Mouse (Mus musculus): ENCODE measurements around the gene Isg20l2. TPM values are rescaled to one million over a fixed set of nuclear protein-coding genes. Genes with fewer than 3 reads are reported as not detected.
"Not testable (repeated sequence)": the region's sequence is repeated elsewhere in the genome, so short reads cannot be mapped to it uniquely, and the experiment has no call there.

Gene Isg20l2
- polyA plus RNA-seq, 1 experiment from 2014 or later = 43.5 TPM

GRCm38 (mm10) chr3:87899266-87899665, 30.8 kb upstream of the Isg20l2 start:
- Histone ChIP-seq H3K4me2 (ENCODE audit: low read length) (no peak overlapping the region), H3K27ac (ENCODE audit: low read length) (no peak overlapping the region), H3K9ac (replicated peaks; ENCODE audit: low read depth, low read length) (no peak overlapping the region), H3K36me3 (ENCODE audit: control insufficient read depth, insufficient read depth) (no peaks in the 10 kb centered on the region), H3K4me3 (replicated peaks; ENCODE audit: low read length) (no peak overlapping the region), H3K27me3 (replicated peaks; ENCODE audit: control insufficient read depth, insufficient read depth, low read length) (no peaks in the 10 kb centered on the region), H3K4me1 (replicated peaks; ENCODE audit: control insufficient read depth, insufficient read depth, low read length) (no peaks in the 10 kb centered on the region), H3K9me3 (ENCODE audit: control insufficient read depth, low read length) (no peaks in the 10 kb centered on the region)
- WGBS = 63% methylated on average over 3 of the region's 3 CpGs
- no peak for ATAC-seq

GRCm38 (mm10) chr3:87899776-87900175, 30.3 kb upstream of the Isg20l2 start:
- H3K4me1 ChIP-seq (replicated peaks; ENCODE audit: control insufficient read depth, insufficient read depth, low read length) = no peaks in the 10 kb centered on the region
- H3K4me3 ChIP-seq (replicated peaks; ENCODE audit: low read length) = no peak overlapping the region
- H3K9me3 ChIP-seq (ENCODE audit: control insufficient read depth, low read length) = no peaks in the 10 kb centered on the region
- WGBS = 75% methylated on average over 3 of the region's 3 CpGs
- H3K27me3 ChIP-seq (replicated peaks; ENCODE audit: control insufficient read depth, insufficient read depth, low read length) = no peaks in the 10 kb centered on the region
- H3K9ac ChIP-seq (replicated peaks; ENCODE audit: low read depth, low read length) = no peak overlapping the region
- no peak for ATAC-seq
- H3K36me3 ChIP-seq (ENCODE audit: control insufficient read depth, insufficient read depth) = no peaks in the 10 kb centered on the region
- H3K4me2 ChIP-seq (ENCODE audit: low read length) = no peak overlapping the region
- no peak overlapping the region for H3K27ac ChIP-seq (ENCODE audit: low read length)

- Histone ChIP-seq H3K4me3 (replicated peaks; ENCODE audit: low read length) (no peak overlapping the region), H3K9me3 (ENCODE audit: control insufficient read depth, low read length) (no peaks in the 10 kb centered on the region), H3K27me3 (replicated peaks; ENCODE audit: control insufficient read depth, insufficient read depth, low read length) (no peaks in the 10 kb centered on the region), H3K36me3 (ENCODE audit: control insufficient read depth, insufficient read depth) (no peaks in the 10 kb centered on the region), H3K4me2 (ENCODE audit: low read length) (no peak overlapping the region), H3K4me1 (replicated peaks; ENCODE audit: control insufficient read depth, insufficient read depth, low read length) (no peaks in the 10 kb centered on the region), H3K9ac (replicated peaks; ENCODE audit: low read depth, low read length) (no peak overlapping the region), H3K27ac (ENCODE audit: low read length) (no peak overlapping the region)
- no peak for ATAC-seq
- WGBS = 73% methylated on average over 1 of the region's 1 CpGs
These were observed 29.0 kb upstream of the Isg20l2 start for GRCm38 (mm10) chr3:87901036-87901624.

GRCm38 (mm10) chr3:87901959-87902358, 28.2 kb upstream of the Isg20l2 start:
- H3K9ac ChIP-seq (replicated peaks; ENCODE audit: low read depth, low read length); H3K4me3 ChIP-seq (replicated peaks; ENCODE audit: low read length); H3K27me3 ChIP-seq (replicated peaks; ENCODE audit: control insufficient read depth, insufficient read depth, low read length); H3K36me3 ChIP-seq (ENCODE audit: control insufficient read depth, insufficient read depth); H3K4me2 ChIP-seq (ENCODE audit: low read length); H3K4me1 ChIP-seq (replicated peaks; ENCODE audit: control insufficient read depth, insufficient read depth, low read length); H3K27ac ChIP-seq (ENCODE audit: low read length); ATAC-seq; H3K9me3 ChIP-seq (ENCODE audit: control insufficient read depth, low read length): not testable (repeated sequence)
- 97% methylated on average over 5 of the region's 6 CpGs for WGBS

GRCm38 (mm10) chr3:87903821-87904220, 26.3 kb upstream of the Isg20l2 start:
- Histone ChIP-seq H3K4me1 (replicated peaks; ENCODE audit: control insufficient read depth, insufficient read depth, low read length) (peaks cover 17% of the 10 kb centered on the region), H3K9ac (replicated peaks; ENCODE audit: low read depth, low read length) (no peak overlapping the region), H3K9me3 (ENCODE audit: control insufficient read depth, low read length) (no peaks in the 10 kb centered on the region), H3K36me3 (ENCODE audit: control insufficient read depth, insufficient read depth) (no peaks in the 10 kb centered on the region), H3K4me2 (ENCODE audit: low read length) (no peak overlapping the region), H3K27me3 (replicated peaks; ENCODE audit: control insufficient read depth, insufficient read depth, low read length) (no peaks in the 10 kb centered on the region), H3K4me3 (replicated peaks; ENCODE audit: low read length) (no peak overlapping the region), H3K27ac (ENCODE audit: low read length) (no peak overlapping the region)
- WGBS = 43% methylated on average over 5 of the region's 5 CpGs
- no peak for ATAC-seq

GRCm38 (mm10) chr3:87905880-87906485, 24.1 kb upstream of the Isg20l2 start, which contains the start of gene Hdgf:
Hdgf (plus strand) TSS chr3:87906321.
- Histone ChIP-seq H3K9me3 (ENCODE audit: control insufficient read depth, low read length) (no peaks in the 10 kb centered on the region), H3K4me1 (replicated peaks; ENCODE audit: control insufficient read depth, insufficient read depth, low read length) (peaks cover 36% of the 10 kb centered on the region), H3K4me3 (replicated peaks; ENCODE audit: low read length) (peak within 1 kb of the TSS; percentile 99), H3K27ac (ENCODE audit: low read length) (peak within 1 kb of the TSS; percentile 96), H3K27me3 (replicated peaks; ENCODE audit: control insufficient read depth, insufficient read depth, low read length) (no peaks in the 10 kb centered on the region), H3K9ac (replicated peaks; ENCODE audit: low read depth, low read length) (peak within 1 kb of the TSS; percentile 97), H3K36me3 (ENCODE audit: control insufficient read depth, insufficient read depth) (no peaks in the 10 kb centered on the region), H3K4me2 (ENCODE audit: low read length) (peak within 1 kb of the TSS; percentile 93)
- WGBS = under 1% methylated on average over 55 of the region's 57 CpGs
- ATAC-seq = peak; percentile 97

- no peaks in the 10 kb centered on the region for H3K9me3 ChIP-seq (ENCODE audit: control insufficient read depth, low read length)
- H3K4me1 ChIP-seq (replicated peaks; ENCODE audit: control insufficient read depth, insufficient read depth, low read length) = peaks cover 40% of the 10 kb centered on the region
- peak overlapping the region; percentile 93 for H3K4me2 ChIP-seq (ENCODE audit: low read length)
- peak; percentile 31 for ATAC-seq
- no peaks in the 10 kb centered on the region for H3K27me3 ChIP-seq (replicated peaks; ENCODE audit: control insufficient read depth, insufficient read depth, low read length)
- under 1% methylated on average over 29 of the region's 47 CpGs for WGBS
- H3K9ac ChIP-seq (replicated peaks; ENCODE audit: low read depth, low read length) = peak overlapping the region; percentile 97
- no peaks in the 10 kb centered on the region for H3K36me3 ChIP-seq (ENCODE audit: control insufficient read depth, insufficient read depth)
- H3K4me3 ChIP-seq (replicated peaks; ENCODE audit: low read length) = peak overlapping the region; percentile 99
- peak overlapping the region; percentile 96 for H3K27ac ChIP-seq (ENCODE audit: low read length)
These were observed 23.5 kb upstream of the Isg20l2 start for GRCm38 (mm10) chr3:87906601-87906980.

- peak overlapping the region; percentile 96 for H3K27ac ChIP-seq (ENCODE audit: low read length)
- no peaks in the 10 kb centered on the region for H3K27me3 ChIP-seq (replicated peaks; ENCODE audit: control insufficient read depth, insufficient read depth, low read length)
- H3K9ac ChIP-seq (replicated peaks; ENCODE audit: low read depth, low read length) = peak overlapping the region; percentile 97
- H3K4me3 ChIP-seq (replicated peaks; ENCODE audit: low read length) = peak overlapping the region; percentile 99
- H3K4me2 ChIP-seq (ENCODE audit: low read length) = peak overlapping the region; percentile 93
- ATAC-seq = no peak
- H3K36me3 ChIP-seq (ENCODE audit: control insufficient read depth, insufficient read depth) = no peaks in the 10 kb centered on the region
- H3K9me3 ChIP-seq (ENCODE audit: control insufficient read depth, low read length) = no peaks in the 10 kb centered on the region
- under 1% methylated on average over 27 of the region's 27 CpGs for WGBS
- peaks cover 40% of the 10 kb centered on the region for H3K4me1 ChIP-seq (replicated peaks; ENCODE audit: control insufficient read depth, insufficient read depth, low read length)
These were observed 22.9 kb upstream of the Isg20l2 start for GRCm38 (mm10) chr3:87906981-87907857.

GRCm38 (mm10) chr3:87907906-87908305, 22.2 kb upstream of the Isg20l2 start:
- Histone ChIP-seq H3K4me2 (ENCODE audit: low read length) (peak overlapping the region; percentile 93), H3K9me3 (ENCODE audit: control insufficient read depth, low read length) (no peaks in the 10 kb centered on the region), H3K27me3 (replicated peaks; ENCODE audit: control insufficient read depth, insufficient read depth, low read length) (no peaks in the 10 kb centered on the region), H3K36me3 (ENCODE audit: control insufficient read depth, insufficient read depth) (no peaks in the 10 kb centered on the region), H3K9ac (replicated peaks; ENCODE audit: low read depth, low read length) (peak overlapping the region; percentile 97), H3K4me3 (replicated peaks; ENCODE audit: low read length) (peak overlapping the region; percentile 99), H3K27ac (ENCODE audit: low read length) (peak overlapping the region; percentile 47; the same call in 1 of the 2 replicates), H3K4me1 (replicated peaks; ENCODE audit: control insufficient read depth, insufficient read depth, low read length) (peaks cover 40% of the 10 kb centered on the region)
- no peak for ATAC-seq
- WGBS = 17% methylated on average over 1 of the region's 1 CpGs
